Mouse (Mus musculus) liver, adult 2 months (tissue): ENCODE results near the gene Dazap2.

Source experiments
- CTCF ChIP-seq: fragments of 200-500 bp; IDR thresholded peaks from 2 replicates; pipeline ENCODE4 v1.5.1; 2011; ENCODE audit warnings: low read depth, low read length, control low read depth
- POLR2A ChIP-seq: fragments of 200-500 bp; IDR thresholded peaks from 2 replicates; pipeline ENCODE4 v1.6.1; 2011; ENCODE audit warnings: low read length, control low read depth; ENCODE audit not compliant: insufficient read depth; ENCODE audit errors: extremely low read depth

GRCm38 (mm10) chr15:100664813-100665274 lies 49.7 kb downstream of the Dazap2 start:
- TF ChIP-seq CTCF (no peak), POLR2A (no peak)
